Mouse (Mus musculus) adrenal gland, postnatal 14 days (tissue): ENCODE results near the gene Tmem132b. TPM values are rescaled to one million over a fixed set of nuclear protein-coding genes. Genes with fewer than 3 reads are reported as not detected.

Experiments used
- DNase-seq: peaks from one replicate; pipeline ENCODE4 v3.0.0; 2021; ENCODE audit warnings: mixed read lengths
- total RNA-seq: library from RNA; stranded (reverse); gene quantifications from 2 replicates; pipeline ENCODE4 v1.2.3, GENCODE M21; 2021

Gene Tmem132b
- total RNA-seq, 1 experiment from 2014 or later, result 0.74 TPM

DNA sequence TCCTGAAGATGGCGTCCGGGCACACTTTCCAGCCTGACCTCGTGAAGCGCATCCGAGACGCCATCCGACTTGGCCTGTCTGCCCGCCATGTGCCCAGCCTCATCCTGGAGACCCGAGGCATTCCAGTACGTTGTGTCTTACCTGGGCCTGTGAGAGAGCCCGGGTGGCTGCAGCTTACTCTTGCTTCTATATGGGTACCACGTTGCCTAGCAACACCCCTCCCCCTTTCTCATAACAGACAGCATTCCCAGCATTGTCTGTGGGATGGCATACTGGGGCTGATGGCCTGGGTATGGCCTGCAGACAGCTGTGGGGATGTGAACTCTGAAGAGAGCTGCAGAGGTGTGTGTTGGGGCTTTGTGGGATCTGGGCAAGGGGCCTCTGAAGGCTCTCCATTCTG, 16.6 kb upstream of the Tmem132b start:
- no peak for DNase-seq

DNA sequence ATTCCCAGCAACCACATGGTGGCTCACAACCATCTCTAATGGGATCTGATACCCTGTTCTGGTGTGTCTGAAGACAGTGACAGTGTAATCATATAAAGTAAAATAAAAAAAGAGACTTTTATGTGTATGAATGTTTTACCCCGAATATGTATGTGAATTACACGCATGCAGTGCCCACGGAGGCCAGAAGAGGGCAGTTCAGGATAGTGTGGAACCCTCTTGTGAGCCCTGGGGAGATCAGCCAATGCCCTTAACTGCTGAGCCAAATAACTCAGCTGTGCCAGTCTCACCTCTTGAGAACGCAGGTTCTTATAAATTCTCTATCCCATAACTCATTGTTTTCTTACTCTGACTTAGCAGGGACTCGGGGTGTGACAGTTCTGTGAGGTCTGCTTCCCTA, 12.9 kb upstream of the Tmem132b start:
- peak; percentile 42 for DNase-seq

DNA sequence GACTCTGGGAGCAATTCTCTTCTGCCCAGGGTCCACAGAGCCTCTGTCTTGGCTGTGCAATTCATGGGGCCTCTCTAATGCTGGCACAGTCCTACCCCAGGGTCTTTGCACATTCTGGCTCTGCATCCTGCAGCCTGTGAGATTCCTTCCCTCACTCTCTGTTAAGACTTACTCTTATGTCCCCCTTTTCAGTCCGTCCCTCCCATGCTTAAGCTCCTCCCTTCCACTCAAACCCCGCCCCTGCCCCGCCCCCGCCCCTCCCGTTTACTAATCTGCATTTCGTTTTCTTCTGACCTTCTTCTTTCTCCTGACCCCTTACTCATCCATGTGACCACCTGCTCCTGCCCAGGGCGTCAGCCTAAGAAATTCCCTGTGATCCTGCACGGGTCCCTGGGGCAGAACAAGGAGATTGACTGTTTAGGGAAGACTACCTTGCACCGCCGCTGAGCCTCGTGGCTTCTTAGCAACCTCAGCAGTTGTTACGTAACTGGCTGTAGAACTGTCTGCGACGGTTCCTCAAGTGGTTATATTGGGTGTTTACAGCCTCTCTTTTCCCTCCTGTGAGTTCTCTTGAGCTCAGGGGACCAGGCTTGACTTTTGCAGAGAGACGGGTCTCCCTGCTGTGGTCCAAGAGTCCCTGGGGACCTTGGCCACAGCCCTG, 10.5 kb upstream of the Tmem132b start:
- peak; percentile 19 for DNase-seq

DNA sequence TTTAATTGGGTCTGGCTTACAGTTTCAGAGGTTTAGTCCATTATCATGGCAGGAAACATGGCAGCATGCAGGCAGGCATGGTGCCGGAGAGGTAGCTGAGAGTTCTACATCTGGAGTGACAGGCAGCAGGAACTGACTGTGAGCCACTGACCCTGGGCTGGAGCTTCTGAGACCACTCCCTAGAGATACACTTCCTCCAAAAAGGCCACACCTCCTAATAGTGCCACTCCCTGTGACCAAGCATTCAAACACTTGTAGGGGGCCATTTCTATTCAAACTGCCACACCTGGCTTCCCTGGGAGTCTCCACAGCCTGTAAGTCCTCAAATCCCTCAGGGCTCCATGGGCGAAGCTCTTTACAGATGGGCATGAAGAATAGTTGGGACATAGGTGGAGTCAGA, 8.2 kb upstream of the Tmem132b start:
- no peak for DNase-seq

- peak; percentile 38 for DNase-seq
These were observed 6.1 kb upstream of the Tmem132b start for GRCm38 (mm10) chr5:125525516-125525915.

DNA sequence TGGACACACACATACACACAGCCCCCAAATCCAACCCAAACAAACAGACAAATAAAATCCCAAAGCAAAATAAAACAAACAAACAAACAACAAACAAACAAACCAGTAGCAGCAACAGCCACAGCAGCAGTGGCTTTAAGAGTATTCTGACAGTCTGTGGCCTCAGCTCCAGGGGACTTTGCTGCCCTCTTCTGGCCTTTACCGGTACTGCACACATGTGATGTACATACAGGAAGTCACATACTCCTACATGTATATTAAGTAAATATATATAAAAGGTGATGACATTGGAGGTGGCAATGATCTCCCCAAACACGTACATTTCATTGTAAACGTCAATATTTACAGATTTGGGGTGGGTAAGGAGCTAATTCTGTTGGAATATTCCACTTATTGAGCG, 5.1 kb upstream of the Tmem132b start:
- peak; percentile 45 for DNase-seq

DNA sequence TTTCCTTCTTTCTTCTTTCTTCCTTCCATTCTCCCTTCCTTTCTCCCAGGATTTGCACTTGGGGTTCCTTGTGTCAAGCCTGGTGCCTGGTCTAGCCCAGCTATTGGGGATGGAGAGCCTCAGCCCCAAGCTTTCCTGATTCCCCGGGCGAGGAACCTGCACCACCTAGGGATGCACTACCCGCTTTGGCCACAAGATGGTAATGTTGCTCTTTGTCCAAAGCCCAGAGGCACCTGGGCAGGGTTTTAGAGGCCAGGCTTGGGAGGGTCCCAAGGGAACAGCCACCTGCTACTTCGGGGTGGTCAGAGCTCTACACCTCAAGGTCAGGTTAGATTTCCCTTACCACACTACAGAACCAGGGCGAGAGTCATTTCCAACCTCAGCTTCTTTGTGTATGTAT, 2.5 kb upstream of the Tmem132b start:
- peak; percentile 75 for DNase-seq

- peak; percentile 23 for DNase-seq
These were observed 594 bp downstream of the Tmem132b start for GRCm38 (mm10) chr5:125532191-125532544.

DNA sequence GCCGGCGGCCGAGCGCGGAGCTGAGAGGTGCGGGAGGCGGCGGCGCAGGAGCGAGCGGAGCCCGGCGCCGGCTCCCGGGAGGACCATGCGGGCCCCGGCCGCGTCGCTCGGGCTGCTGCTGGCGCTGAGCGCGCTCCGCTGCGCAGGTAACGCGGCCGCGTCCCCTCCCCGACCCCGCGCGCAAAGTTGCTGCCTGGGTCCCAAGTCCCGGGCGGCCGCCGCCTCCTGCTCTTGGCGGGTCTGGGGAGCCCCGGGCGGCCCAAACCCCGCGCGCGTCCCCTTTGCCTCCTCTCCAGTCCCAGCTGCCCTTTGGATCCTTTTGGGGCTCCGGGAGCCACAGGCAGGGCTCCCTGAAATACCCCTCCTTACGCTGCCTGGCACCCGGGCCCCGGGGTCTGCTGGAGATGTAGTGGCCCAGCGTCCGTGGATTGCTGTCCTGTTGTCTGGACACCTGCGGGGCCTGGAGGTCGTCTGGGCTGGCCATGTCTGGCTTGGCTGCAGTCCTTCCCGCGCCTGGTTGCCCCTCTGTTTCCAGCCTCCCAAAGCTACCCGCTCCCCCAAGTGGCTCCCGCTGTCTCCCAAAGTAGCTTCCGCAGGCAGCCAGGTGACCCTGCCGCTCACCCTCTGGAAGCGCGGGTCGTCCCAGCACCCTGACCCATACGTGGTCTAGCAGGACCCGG, 1.1 kb downstream of the Tmem132b start:
- DNase-seq, result no peak

DNA sequence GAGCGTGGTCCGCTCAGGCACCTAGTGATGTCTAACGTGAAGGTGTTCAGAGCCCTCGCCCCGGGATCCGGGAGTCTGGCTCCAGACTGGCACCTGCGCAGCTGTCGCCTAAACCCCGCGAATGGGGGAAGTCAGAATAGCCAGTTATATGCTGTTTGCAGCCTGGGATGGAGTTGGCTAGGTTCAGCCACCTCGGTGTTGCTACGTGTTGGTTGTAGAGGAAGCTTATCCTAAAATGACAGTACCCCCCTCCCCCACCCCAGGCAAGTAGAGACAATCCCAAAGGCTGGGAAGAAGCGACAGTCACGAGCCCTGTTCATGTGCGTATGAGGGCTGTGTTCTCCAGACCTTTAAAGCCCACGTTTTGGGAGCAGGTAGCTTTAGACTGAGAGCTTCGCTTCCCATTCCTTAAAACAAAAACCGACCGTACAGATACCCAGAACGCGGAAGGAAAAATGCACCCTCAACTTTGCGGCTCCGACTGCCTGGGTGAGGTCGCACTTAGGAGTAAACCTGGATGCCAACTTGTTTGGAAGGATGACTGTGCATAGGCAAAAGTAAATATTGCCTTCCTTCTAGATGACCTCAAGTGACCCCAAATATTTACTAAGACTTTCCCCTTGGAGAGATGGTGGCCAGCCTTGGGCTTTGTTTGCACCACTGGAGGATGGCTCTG, 1.8 kb downstream of the Tmem132b start:
- DNase-seq, result no peak

GRCm38 (mm10) chr5:125534168-125534610, 2.6 kb downstream of the Tmem132b start:
- no peak for DNase-seq

GRCm38 (mm10) chr5:125534611-125535324, 3.2 kb downstream of the Tmem132b start:
- DNase-seq, result no peak

DNA sequence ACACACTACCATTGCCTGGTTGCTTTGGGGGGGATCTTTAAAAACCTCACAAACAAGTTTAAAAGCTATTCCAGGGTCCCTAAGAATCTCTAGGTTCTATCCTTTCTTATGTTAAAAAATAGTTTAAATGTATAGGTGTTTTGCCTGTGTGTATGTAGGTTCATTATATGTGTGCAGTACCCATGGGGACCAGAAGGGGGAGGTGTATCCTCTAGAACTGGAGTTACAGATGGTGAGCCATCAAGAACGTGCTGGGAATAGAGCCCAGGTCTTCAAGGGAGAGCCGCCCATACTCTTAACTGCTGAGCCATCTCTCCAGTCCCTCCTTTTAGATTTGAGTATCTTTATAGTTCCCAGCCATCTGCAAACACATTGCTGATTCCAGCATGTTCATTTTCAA, 13.5 kb downstream of the Tmem132b start:
- DNase-seq, result no peak

GRCm38 (mm10) chr5:125546293-125546692, 14.7 kb downstream of the Tmem132b start:
- DNase-seq, result no peak

DNA sequence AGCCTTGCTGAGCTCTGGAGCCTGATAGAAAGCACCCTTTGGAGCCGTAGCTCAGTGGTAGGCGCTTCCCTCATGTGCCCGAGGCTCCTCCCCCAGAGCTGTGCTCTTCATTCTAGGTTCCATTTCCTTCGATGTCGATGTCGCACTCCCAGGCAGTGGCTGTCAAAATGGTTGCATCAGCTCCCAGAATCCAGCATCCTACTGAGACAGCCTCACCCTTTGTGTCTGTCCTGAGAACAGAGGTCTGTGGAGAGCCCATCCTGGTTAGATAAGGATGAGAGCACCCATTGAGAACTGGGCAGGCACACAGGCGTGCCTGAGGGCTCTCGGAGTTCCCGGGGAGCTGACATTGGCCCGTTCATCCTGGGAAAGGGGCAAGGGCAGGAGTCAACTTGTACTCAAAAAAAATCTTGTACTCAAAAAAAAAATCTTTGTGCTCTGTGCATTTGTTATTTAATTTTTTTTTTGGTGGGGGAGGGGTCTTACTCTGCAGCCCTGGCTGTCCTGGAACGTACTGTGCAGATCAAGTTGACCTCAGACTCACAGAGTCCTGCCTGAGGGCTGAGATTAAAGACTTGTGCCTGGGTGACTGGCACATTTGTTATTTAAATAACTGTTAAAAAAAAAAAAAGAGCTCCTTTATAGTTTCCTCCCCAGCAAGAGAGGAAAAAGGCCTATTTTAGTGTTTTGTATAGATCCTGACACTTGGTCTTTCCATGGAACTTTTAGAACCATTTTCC, 18.3 kb downstream of the Tmem132b start:
- no peak for DNase-seq

- no peak for DNase-seq
These were observed 24.2 kb downstream of the Tmem132b start for GRCm38 (mm10) chr5:125555732-125556131.

- DNase-seq, result no peak
These were observed 31.9 kb downstream of the Tmem132b start for GRCm38 (mm10) chr5:125563492-125563891.

DNA sequence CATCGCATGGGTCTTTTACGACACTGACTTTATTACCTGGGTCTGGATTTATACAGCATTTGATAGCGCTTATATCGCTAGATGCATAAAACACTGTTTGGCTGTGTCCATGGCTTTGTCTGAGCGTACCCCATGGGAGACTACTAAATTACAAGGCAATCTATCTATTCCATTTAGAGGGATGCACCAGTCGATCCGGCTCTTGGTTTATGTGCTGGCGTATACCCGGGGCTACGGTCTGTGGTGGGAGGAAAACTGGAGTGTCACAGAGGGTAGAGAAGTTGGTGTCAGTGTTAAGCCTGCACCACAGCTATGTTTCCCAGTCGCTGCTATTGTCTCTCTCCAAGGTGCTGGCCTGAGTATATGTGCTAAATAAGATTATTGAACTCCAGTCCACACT, 34.2 kb downstream of the Tmem132b start:
- no peak for DNase-seq

DNA sequence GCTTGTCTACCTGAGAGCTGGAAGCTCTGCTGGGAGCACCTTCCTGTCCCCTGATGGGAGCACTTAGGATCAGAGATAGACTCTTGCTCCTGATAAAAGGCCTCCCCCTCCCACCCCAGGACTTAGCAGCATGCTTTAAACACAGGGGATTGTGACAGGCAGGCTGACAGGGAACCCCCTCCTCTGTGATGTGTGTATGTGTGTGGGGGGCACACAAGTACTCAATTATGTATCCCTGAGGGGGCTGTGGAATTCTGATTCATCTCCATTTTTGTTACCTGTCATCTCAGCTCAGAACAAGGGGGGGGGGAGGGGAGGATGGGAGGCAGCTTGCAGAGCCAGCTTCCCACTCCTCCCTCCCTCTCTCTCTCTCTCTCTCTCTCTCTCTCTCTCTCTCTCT, 36.9 kb downstream of the Tmem132b start:
- DNase-seq, result no peak

GRCm38 (mm10) chr5:125572011-125572410, 40.4 kb downstream of the Tmem132b start:
- no peak for DNase-seq

DNA sequence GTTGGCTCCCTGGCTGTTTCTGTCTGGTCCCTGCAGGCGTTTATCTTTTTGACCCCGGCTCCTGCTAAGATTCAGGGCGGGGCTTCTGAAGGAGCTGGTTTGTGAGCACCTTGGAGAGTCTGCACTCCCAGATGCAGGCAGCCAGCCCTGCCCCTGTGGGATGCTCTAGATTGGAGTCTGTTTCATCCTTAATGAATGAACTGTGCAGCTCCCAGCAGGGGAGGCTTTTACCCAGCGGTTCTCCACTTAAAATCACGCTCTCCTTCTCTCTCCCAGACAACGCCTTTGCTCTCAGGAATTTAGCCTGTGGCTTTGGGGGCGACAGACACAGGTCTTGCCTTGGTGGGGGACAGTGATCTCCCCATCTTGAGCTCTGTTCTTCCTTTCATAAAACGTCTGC, 43.3 kb downstream of the Tmem132b start:
- DNase-seq, result no peak

DNA sequence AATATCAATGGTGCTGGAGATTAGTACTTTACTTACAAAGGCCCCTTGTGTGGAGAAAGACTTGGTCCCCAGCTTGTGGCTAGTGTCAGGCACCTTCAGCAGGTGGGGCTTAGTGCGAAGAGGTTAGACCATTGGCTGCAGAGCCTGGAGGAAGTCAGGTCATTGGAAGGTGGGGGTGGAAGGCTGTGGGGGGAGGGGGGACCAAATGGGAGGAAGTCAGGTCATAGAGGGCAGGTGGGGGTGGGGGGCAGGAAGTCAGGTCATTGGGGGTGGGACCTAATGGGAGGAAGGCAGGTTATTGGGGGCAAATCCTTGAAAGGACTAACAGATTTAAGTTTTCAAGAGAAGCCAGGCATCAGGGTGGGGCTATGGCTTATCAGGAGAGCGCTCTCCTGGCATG, 44.3 kb downstream of the Tmem132b start:
- no peak for DNase-seq
